Mouse (Mus musculus): ENCODE measurements at regions not wholly inside any gene's neighbourhood (a gene's known extent, or its start where the extent isn't known, plus 50 kb on each side); places are given as distances from the start of the nearest gene placed in this dataset.

DNA sequence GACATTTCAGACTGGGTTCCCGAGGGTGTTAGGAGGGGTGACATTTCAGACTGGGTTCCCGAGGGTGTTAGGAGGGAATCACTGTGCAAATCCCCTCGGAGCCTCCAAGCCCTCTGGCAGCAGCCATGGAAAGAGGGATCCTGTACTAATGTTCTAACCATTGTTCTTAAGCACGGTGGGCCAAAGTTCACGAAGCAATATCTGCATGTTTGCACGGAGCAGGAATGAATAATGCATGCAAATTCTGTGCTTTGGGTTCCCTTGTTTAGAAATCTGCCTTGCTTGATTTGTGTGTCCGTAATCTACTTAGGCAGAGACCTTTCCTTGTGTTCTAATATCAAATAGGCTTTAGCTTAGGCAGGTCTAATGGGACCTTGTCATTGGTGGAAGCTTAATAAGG, 55.9 kb upstream of the Zfp280d start:
- TF ChIP-seq CTCF (IDR thresholded peaks at IDR 0.05; ENCODE audit: low read depth, low read length) (no peak), GATA2 (IDR thresholded peaks at IDR 0.05; ENCODE audit: borderline replicate concordance, low read depth, low read length) (no peak), POLR2AphosphoS5 (IDR thresholded peaks at IDR 0.05; ENCODE audit: insufficient replicate concordance, low read depth, low read length) (no peak), TAL1 (conservative IDR thresholded peaks at IDR 0.05; ENCODE audit: low read depth, low read length) (no peak), GATA1 (IDR thresholded peaks at IDR 0.05; ENCODE audit: borderline replicate concordance, low read length) (no peak)
